Comparison of ENCODE assay signal across 19 mouse cellular contexts in the genomic region with DNA sequence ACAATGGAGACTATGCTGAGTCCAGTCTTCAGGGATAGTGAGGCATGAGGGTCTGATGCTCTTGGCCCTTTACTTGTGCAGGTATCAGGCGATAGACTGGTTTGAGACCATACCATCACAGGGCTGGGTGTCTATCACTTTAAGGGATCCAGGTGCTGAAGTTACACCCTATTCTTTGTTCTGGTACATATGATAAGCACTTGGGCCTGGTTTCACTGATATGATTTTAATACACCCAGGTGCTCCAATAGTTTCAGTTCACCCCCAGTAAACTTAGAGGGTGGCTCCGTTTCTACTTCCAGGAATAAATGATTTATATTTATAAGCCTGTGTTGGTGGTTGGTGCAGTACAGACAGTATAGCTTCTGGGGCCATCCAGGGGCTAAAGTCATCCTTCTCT.
"Had no signal": no experiment of that assay in that cellular context is flagged by ENCODE, and none has a peak within 500 bp of the region (broad histone marks: within the 10 kb centered on the region; RNA-seq: fewer than 3 reads in every experiment).

No protein-coding gene starts in this region.

- H3K9ac ChIP-seq: liver, embryonic 14.5 days; lung, embryonic 14.5 days; midbrain, embryonic 13.5 days; neural tube, embryonic 13.5 days; neural tube, embryonic 15.5 days; stomach, embryonic 15.5 days had no signal

- ATAC-seq: midbrain, embryonic 13.5 days; midbrain, embryonic 16.5 days had no signal

- H3K4me3 ChIP-seq: midbrain, embryonic 13.5 days; myocyte; neural tube, embryonic 13.5 days; neural tube, embryonic 15.5 days; stomach, embryonic 15.5 days had no signal

- DNase-seq: lung, adult 18-20 months; lung, embryonic 14.5 days; lung, postnatal 10 days; lung, postnatal 4 days; retina, postnatal 1 day; right cerebral cortex, adult 18-20 months; right cerebral cortex, postnatal 25 days; right cerebral cortex, postnatal 4 days; thymus, adult 18-20 months; thymus, postnatal 14 days; thymus, postnatal 36 days had no signal

- H3K9me3 ChIP-seq: midbrain, embryonic 13.5 days; neural tube, embryonic 13.5 days; neural tube, embryonic 15.5 days; stomach, embryonic 15.5 days had no signal

- H3K4me2 ChIP-seq: lung, embryonic 14.5 days; midbrain, embryonic 11.5 days; midbrain, embryonic 13.5 days; neural tube, embryonic 13.5 days; neural tube, embryonic 15.5 days; stomach, embryonic 15.5 days had no signal

- H3K4me1 ChIP-seq: midbrain, embryonic 13.5 days; neural tube, embryonic 13.5 days; neural tube, embryonic 15.5 days; stomach, embryonic 15.5 days had no signal

- H3K36me3 ChIP-seq: midbrain, embryonic 13.5 days; neural tube, embryonic 13.5 days; neural tube, embryonic 15.5 days; stomach, embryonic 15.5 days had no signal

- H3K27me3 ChIP-seq: midbrain, embryonic 13.5 days; neural tube, embryonic 13.5 days; neural tube, embryonic 15.5 days; stomach, embryonic 15.5 days had no signal

- H3K27ac ChIP-seq: liver, embryonic 14.5 days; midbrain, embryonic 13.5 days; neural tube, embryonic 13.5 days; neural tube, embryonic 15.5 days; stomach, embryonic 15.5 days had no signal
